Mouse (Mus musculus) cerebellum, adult 8-10 months (tissue): ENCODE measurements at regions not wholly inside any gene's neighbourhood (a gene's known extent, or its start where the extent isn't known, plus 50 kb on each side); places are given as distances from the start of the nearest gene placed in this dataset.

Experiments
- DNase-seq: peaks from one replicate; pipeline ENCODE4 v3.0.0; 2022

DNA sequence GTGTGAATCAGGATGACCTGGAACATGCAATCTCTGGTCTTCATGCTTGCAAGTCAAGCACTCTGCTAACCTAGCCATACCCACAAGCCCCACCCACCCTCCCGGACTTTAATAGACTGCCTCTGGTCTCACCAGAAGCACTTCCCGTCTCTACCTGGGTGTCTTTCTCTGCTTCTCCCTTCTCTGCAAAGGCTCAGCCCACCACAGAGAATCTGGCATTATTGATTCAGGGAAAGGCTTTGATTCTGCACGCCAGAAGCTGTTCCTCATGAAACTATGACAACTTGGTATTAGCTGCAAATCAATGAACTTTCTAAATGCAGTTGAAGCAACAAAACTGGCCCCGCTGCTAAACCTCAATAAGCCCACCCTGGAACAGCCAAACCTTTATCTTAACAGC, 66.1 kb upstream of the Auts2 start:
- no peak for DNase-seq

DNA sequence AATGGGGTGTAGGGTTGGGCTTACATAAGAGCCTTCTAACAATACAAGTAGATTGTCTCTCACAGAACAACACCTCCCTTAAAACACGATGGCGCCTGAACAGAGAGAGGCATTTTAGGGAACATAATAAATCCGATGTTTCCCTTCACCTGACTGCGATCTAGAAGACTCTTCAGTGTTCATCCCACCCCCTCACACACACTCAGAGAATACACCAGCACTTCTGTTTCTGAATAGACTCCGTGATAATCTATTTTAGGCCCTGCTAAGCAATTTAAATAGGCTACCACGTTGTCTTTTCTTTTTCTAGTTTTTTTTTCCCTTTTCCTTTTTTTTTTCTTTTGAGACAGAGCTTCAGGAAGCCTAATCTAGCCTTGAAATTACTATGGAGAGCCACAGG, 63.1 kb upstream of the Auts2 start:
- no peak for DNase-seq

DNA sequence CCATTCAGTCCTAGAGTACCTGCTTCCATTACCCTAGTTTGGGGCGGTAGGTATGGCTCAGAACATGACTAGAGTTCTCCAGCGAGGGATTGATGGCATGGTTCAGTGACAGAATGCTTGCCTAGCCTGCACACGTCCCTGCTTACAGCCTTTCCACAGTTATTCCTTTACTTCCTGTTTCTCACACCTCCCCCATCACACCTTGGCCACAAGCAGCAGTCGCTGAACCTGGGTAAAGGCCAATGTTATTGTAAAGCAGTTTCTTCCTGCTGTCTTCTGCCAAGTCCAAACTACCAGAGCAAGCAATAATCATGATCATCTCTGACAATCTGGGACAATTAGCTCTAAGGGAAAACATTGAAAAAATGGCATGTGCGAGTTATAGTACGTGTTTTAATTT, 51.7 kb upstream of the Auts2 start:
- no peak for DNase-seq
